16 mouse cellular contexts compared by ENCODE assay signal in genomic region chr16:43510516-43510915, GRCm38 (mm10).
DNase-seq lines count a peak whose midpoint lies in the region; ATAC-seq and TF ChIP-seq lines count a peak whose summit lies in the region.
"Had no signal": no experiment of that assay in that cellular context is flagged by ENCODE, and none has a peak within 500 bp of the region (broad histone marks: within the 10 kb centered on the region; RNA-seq: fewer than 3 reads in every experiment).

No protein-coding gene starts in this region.

- no peaks in the 10 kb centered on the region for H3K9me3 ChIP-seq in hindbrain, embryonic 13.5 days
- H3K9me3 ChIP-seq in hindbrain, embryonic 10.5 days = no peaks in the 10 kb centered on the region
- H3K9me3 ChIP-seq in forebrain, embryonic 14.5 days (replicated peaks; ENCODE audit: control insufficient read depth, low read length) = no peaks in the 10 kb centered on the region
- no peaks in the 10 kb centered on the region for H3K9me3 ChIP-seq in midbrain, postnatal 0 days (ENCODE audit: low read length)
- H3K9me3 ChIP-seq: stomach, embryonic 15.5 days had no signal

- H3K9ac ChIP-seq in hindbrain, embryonic 13.5 days = peak overlapping the region; percentile 49; the same call in 1 of the 2 replicates
- peak overlapping the region; percentile 62 for H3K9ac ChIP-seq in forebrain, embryonic 14.5 days (ENCODE audit: low read length)
- peak overlapping the region; percentile 14; the same call in 1 of the 2 replicates for H3K9ac ChIP-seq in midbrain, postnatal 0 days (replicated peaks; ENCODE audit: low read length, poor library complexity, severe bottlenecking)
- H3K9ac ChIP-seq: stomach, embryonic 15.5 days had no signal

- DNase-seq in hindbrain, embryonic 10.5 days (ENCODE audit: low spot score) = no peak
- peak; percentile 84 for DNase-seq in brain, embryonic 14.5 days (ENCODE audit: low read depth)
- peak; percentile 78 for DNase-seq in forebrain, embryonic 14.5 days (ENCODE audit: low spot score)
- peak; percentile 66 for DNase-seq in midbrain, postnatal 0 days (ENCODE audit: low spot score)
- no peak for DNase-seq in lung, postnatal 14 days
- no peak for DNase-seq in right cerebral cortex, postnatal 14 days
- DNase-seq: adrenal gland, postnatal 10 days; embryo, embryonic 11 days; gastrocnemius, postnatal 14 days; heart, postnatal 10 days; right cerebral cortex, postnatal 4 days; thymus, postnatal 25 days had no signal

- WGBS in hindbrain, embryonic 13.5 days = 62% methylated on average over 5 of the region's 5 CpGs
- 66% methylated on average over 5 of the region's 5 CpGs for WGBS in hindbrain, embryonic 10.5 days
- 45% methylated on average over 5 of the region's 5 CpGs for WGBS in forebrain, embryonic 14.5 days
- WGBS in midbrain, postnatal 0 days = 32% methylated on average over 5 of the region's 5 CpGs

- H3K36me3 ChIP-seq in hindbrain, embryonic 13.5 days = no peaks in the 10 kb centered on the region
- H3K36me3 ChIP-seq in hindbrain, embryonic 10.5 days = no peaks in the 10 kb centered on the region
- H3K36me3 ChIP-seq in forebrain, embryonic 14.5 days (ENCODE audit: control insufficient read depth, insufficient read depth, low read length) = peaks cover 4% of the 10 kb centered on the region; the same call in 1 of the 2 replicates
- H3K36me3 ChIP-seq in midbrain, postnatal 0 days (ENCODE audit: insufficient read depth, low read length) = no peaks in the 10 kb centered on the region
- H3K36me3 ChIP-seq: stomach, embryonic 15.5 days had no signal

- no peak for TF ChIP-seq CTCF in brain, embryonic 14.5 days (IDR thresholded peaks at IDR 0.05; ENCODE audit: borderline replicate concordance, extremely low read depth, insufficient read depth, insufficient read length)
- TF ChIP-seq CTCF in midbrain, postnatal 0 days (IDR thresholded peaks at IDR 0.05) = peak; percentile 55

- no peak for ATAC-seq in hindbrain, embryonic 13.5 days (ENCODE audit: low FRiP score)
- peak; percentile 45 for ATAC-seq in forebrain, embryonic 14.5 days
- ATAC-seq in midbrain, postnatal 0 days (ENCODE audit: low FRiP score) = no peak
- ATAC-seq: intestine, embryonic 16.5 days; lung, postnatal 0 days had no signal

- H3K27ac ChIP-seq in hindbrain, embryonic 13.5 days = 0 out of 2 replicates have a peak overlapping the region, but pooled peaks have one; percentile 52
- no peak overlapping the region for H3K27ac ChIP-seq in hindbrain, embryonic 10.5 days
- peak overlapping the region; percentile 58 for H3K27ac ChIP-seq in forebrain, embryonic 14.5 days (ENCODE audit: low read depth, low read length)
- H3K27ac ChIP-seq in midbrain, postnatal 0 days (ENCODE audit: low read depth, low read length) = 0 out of 2 replicates have a peak overlapping the region, but pooled peaks have one; percentile 1
- H3K27ac ChIP-seq: stomach, embryonic 15.5 days had no signal

- H3K4me1 ChIP-seq in hindbrain, embryonic 13.5 days (replicated peaks) = peaks cover 50% of the 10 kb centered on the region
- peaks cover 22% of the 10 kb centered on the region for H3K4me1 ChIP-seq in hindbrain, embryonic 10.5 days (replicated peaks)
- peaks cover 29% of the 10 kb centered on the region for H3K4me1 ChIP-seq in forebrain, embryonic 14.5 days (ENCODE audit: control insufficient read depth, insufficient read depth, low read length)
- no peaks in the 10 kb centered on the region for H3K4me1 ChIP-seq in midbrain, postnatal 0 days (ENCODE audit: insufficient read depth, low read length)

- no peaks in the 10 kb centered on the region for H3K27me3 ChIP-seq in hindbrain, embryonic 13.5 days
- no peaks in the 10 kb centered on the region for H3K27me3 ChIP-seq in hindbrain, embryonic 10.5 days (ENCODE audit: insufficient read depth, poor library complexity, severe bottlenecking)
- no peaks in the 10 kb centered on the region for H3K27me3 ChIP-seq in forebrain, embryonic 14.5 days (replicated peaks; ENCODE audit: control insufficient read depth, insufficient read depth, low read length)
- no peaks in the 10 kb centered on the region for H3K27me3 ChIP-seq in midbrain, postnatal 0 days (ENCODE audit: insufficient read depth, low read length)
- H3K27me3 ChIP-seq: stomach, embryonic 15.5 days had no signal

- peak overlapping the region; percentile 11 for H3K4me2 ChIP-seq in hindbrain, embryonic 13.5 days
- H3K4me2 ChIP-seq in forebrain, embryonic 14.5 days (ENCODE audit: low read length) = peak overlapping the region; percentile 52
- H3K4me2 ChIP-seq in midbrain, postnatal 0 days (ENCODE audit: low read depth, low read length, poor library complexity, severe bottlenecking) = peak overlapping the region; percentile 23; the same call in 1 of the 2 replicates
- H3K4me2 ChIP-seq: stomach, embryonic 15.5 days had no signal

- no peak overlapping the region for H3K4me3 ChIP-seq in hindbrain, embryonic 13.5 days
- no peak overlapping the region for H3K4me3 ChIP-seq in hindbrain, embryonic 10.5 days
- H3K4me3 ChIP-seq in forebrain, embryonic 14.5 days (ENCODE audit: low read depth, low read length) = peak overlapping the region; percentile 23
- no peak overlapping the region for H3K4me3 ChIP-seq in midbrain, postnatal 0 days (ENCODE audit: low read depth, low read length)
- H3K4me3 ChIP-seq: stomach, embryonic 15.5 days had no signal

- no peak for TF ChIP-seq POLR2A in brain, embryonic 14.5 days (IDR thresholded peaks at IDR 0.05; ENCODE audit: borderline replicate concordance, extremely low read depth, insufficient read depth, insufficient read length, poor library complexity, severe bottlenecking)

Comparison
In these comparisons a context has a peak if more than half of its experiments do, and no peak if none do; other contexts are left out.
1. DNase-seq: peak in brain, embryonic 14.5 days (single experiment), forebrain, embryonic 14.5 days (single experiment) and midbrain, postnatal 0 days (single experiment); none in hindbrain, embryonic 10.5 days (single experiment), lung, postnatal 14 days (single experiment) and right cerebral cortex, postnatal 14 days (single experiment).
2. Peak in every context shown above with its lines, with median percentiles within 50 percentile points of each other: H3K4me2 ChIP-seq and H3K9ac ChIP-seq.